9 mouse cellular contexts compared by ENCODE assay signal in genomic region chr6:86823051-86823431, GRCm38 (mm10). TPM values are rescaled to one million over a fixed set of nuclear protein-coding genes. Genes with fewer than 3 reads are reported as not detected.
DNase-seq lines count a peak whose midpoint lies in the region; ATAC-seq and TF ChIP-seq lines count a peak whose summit lies in the region.
"Had no signal": no experiment of that assay in that cellular context is flagged by ENCODE, and none has a peak within 500 bp of the region (broad histone marks: within the 10 kb centered on the region; RNA-seq: fewer than 3 reads in every experiment).

No protein-coding gene starts in this region.

- H3K27ac ChIP-seq in left cerebral cortex, adult 2 months, result peak overlapping the region; percentile 88
- no peak overlapping the region for H3K27ac ChIP-seq in intestine, embryonic 16.5 days (ENCODE audit: low read length)
- H3K27ac ChIP-seq in stomach, embryonic 15.5 days, result no peak overlapping the region

- no peaks in the 10 kb centered on the region for H3K36me3 ChIP-seq in intestine, embryonic 16.5 days (ENCODE audit: control insufficient read depth, insufficient read depth, low read length)
- no peaks in the 10 kb centered on the region for H3K36me3 ChIP-seq in stomach, embryonic 15.5 days

- H3K4me1 ChIP-seq in intestine, embryonic 16.5 days (ENCODE audit: control insufficient read depth, insufficient read depth, low read length), result peaks cover 8% of the 10 kb centered on the region; the same call in 1 of the 2 replicates
- peaks cover 11% of the 10 kb centered on the region for H3K4me1 ChIP-seq in stomach, embryonic 15.5 days

- no peak for ATAC-seq in intestine, embryonic 16.5 days
- ATAC-seq in stomach, embryonic 15.5 days (ENCODE audit: insufficient read depth, low FRiP score, low read depth), result no peak

- H3K27me3 ChIP-seq in intestine, embryonic 16.5 days (replicated peaks; ENCODE audit: control insufficient read depth, insufficient read depth, low read length), result no peaks in the 10 kb centered on the region; the same call in 1 of the 2 replicates
- no peaks in the 10 kb centered on the region for H3K27me3 ChIP-seq in stomach, embryonic 15.5 days (replicated peaks)

- peak; percentile 67 for DNase-seq in cerebellum, adult 9-10 months
- no peak for DNase-seq in cerebellum, postnatal 25 days
- DNase-seq in left cerebral cortex, adult 2 months (ENCODE audit: extremely low spot score in 1 of 2, low spot score in 2 of 2), result no peak
- DNase-seq in left cerebral cortex, adult 9 months (ENCODE audit: low spot score in 2 of 2), result no peak
- DNase-seq in testis, postnatal 14 days (ENCODE audit: low spot score), result no peak
- no peak for DNase-seq in T-cell, adult 2 months (ENCODE audit: low spot score)

- 0 out of 2 replicates have a peak overlapping the region, but pooled peaks have one; percentile 49 for H3K9ac ChIP-seq in intestine, embryonic 16.5 days (ENCODE audit: low read depth, low read length)
- H3K9ac ChIP-seq in stomach, embryonic 15.5 days, result no peak overlapping the region

- H3K4me2 ChIP-seq in intestine, embryonic 16.5 days (ENCODE audit: low read depth, low read length), result no peak overlapping the region
- H3K4me2 ChIP-seq in stomach, embryonic 15.5 days, result peak overlapping the region; percentile 49

- TF ChIP-seq CTCF in left cerebral cortex, adult 2 months (IDR thresholded peaks at IDR 0.05), result no peak

- H3K4me3 ChIP-seq in left cerebral cortex, adult 2 months, result no peak overlapping the region
- no peak overlapping the region for H3K4me3 ChIP-seq in intestine, embryonic 16.5 days (ENCODE audit: low read length)
- no peak overlapping the region for H3K4me3 ChIP-seq in stomach, embryonic 15.5 days (replicated peaks)
- H3K4me3 ChIP-seq: myocyte had no signal

- H3K9me3 ChIP-seq in intestine, embryonic 16.5 days (ENCODE audit: control insufficient read depth, low read length), result no peaks in the 10 kb centered on the region
- no peaks in the 10 kb centered on the region for H3K9me3 ChIP-seq in stomach, embryonic 15.5 days

- 31% methylated on average over 9 of the region's 9 CpGs for WGBS in intestine, embryonic 16.5 days
- WGBS in stomach, embryonic 15.5 days, result 24% methylated on average over 9 of the region's 9 CpGs

- intact Hi-C loops in left cerebral cortex, adult 2 months (cut with DNase I), result loop anchor here (2.0 kb wide), 1 partner anchor 22 kb away; no protein-coding TSS in a partner anchor

RNA-seq across cellular contexts. Expression of gene Aak1, which starts 26.3 kb away (rescaled TPM):
- 100 to 1,000 TPM; 442 to 463 TPM for total RNA-seq in left cerebral cortex, adult 2 months (2021)
- 7.0 and 8.9 TPM in 2 replicates for polyA plus RNA-seq in intestine, embryonic 16.5 days (2015; fragmentation: Nextera tagmentation; extraction: Ambion mirVana)
- polyA plus RNA-seq in stomach, embryonic 15.5 days (2015; fragmentation: Nextera tagmentation; extraction: Ambion mirVana), result 13.8 and 17.8 TPM in 2 replicates

RNA-seq across cellular contexts. Expression of gene Anxa4, which starts 29.7 kb away (rescaled TPM):
- total RNA-seq in left cerebral cortex, adult 2 months (2021), result 1 to 10 TPM; 6.5 to 7.7 TPM
- polyA plus RNA-seq in intestine, embryonic 16.5 days (2015; fragmentation: Nextera tagmentation; extraction: Ambion mirVana), result 538 and 653 TPM in 2 replicates
- polyA plus RNA-seq in stomach, embryonic 15.5 days (2015; fragmentation: Nextera tagmentation; extraction: Ambion mirVana), result 137 and 160 TPM in 2 replicates
